Mouse (Mus musculus) E14TG2a.4 (cell line): ENCODE data around the gene Fam25c.

Source experiments
- H3K27me3 ChIP-seq: 2 replicates; pipeline ENCODE4 v1.6.1; 2014; ENCODE audit warnings: low read length, control low read depth; ENCODE audit not compliant: insufficient read depth
- H3K36me3 ChIP-seq: 2 replicates; pipeline ENCODE4 v1.6.1; 2014; ENCODE audit warnings: low read length, control low read depth; ENCODE audit not compliant: insufficient read depth
- H3K4me1 ChIP-seq: replicated peaks from 2 replicates; pipeline ENCODE4 v1.6.1; 2014; ENCODE audit warnings: low read depth, low read length, control low read depth
- H3K4me3 ChIP-seq: replicated peaks from 2 replicates; pipeline ENCODE4 v1.5.1; 2014; ENCODE audit warnings: mild to moderate bottlenecking, low read length
- H3K9me3 ChIP-seq: 2 replicates; pipeline ENCODE4 v1.6.1; 2014; ENCODE audit warnings: low read length, control low read depth
- CTCF ChIP-seq: conservative IDR thresholded peaks from 2 replicates; pipeline ENCODE4 v1.5.1; 2014; ENCODE audit warnings: low read length
- NANOG ChIP-seq: IDR thresholded peaks from 2 replicates; pipeline ENCODE4 v1.6.1; 2014; ENCODE audit warnings: borderline replicate concordance, low read length, mixed read lengths
- POU5F1 ChIP-seq: IDR thresholded peaks from 2 replicates; pipeline ENCODE4 v1.6.1; 2014; ENCODE audit warnings: low read length, borderline replicate concordance

Fam25c gene

DNA sequence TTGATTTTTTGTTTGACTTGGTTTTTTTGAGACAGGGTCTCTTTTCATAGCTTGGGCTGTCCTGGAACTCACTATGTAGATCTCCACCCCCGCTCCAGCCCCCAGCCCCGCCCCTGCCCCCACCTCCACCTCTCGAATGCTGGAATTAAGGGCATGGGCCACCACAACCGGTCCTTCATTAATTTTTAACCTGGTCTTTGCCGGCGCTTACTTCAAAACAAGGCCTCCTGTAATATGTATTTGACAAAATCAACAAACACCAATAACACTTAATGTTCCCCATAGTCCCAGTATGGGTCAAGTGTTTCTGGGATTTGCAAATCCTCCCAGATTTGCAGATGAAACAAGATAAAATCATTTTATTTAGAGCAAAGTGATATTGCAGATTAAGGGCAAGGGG, 5.0 kb upstream of the Fam25c start:
- no peaks in the 10 kb centered on the region for H3K27me3 ChIP-seq
- peaks cover 13% of the 10 kb centered on the region for H3K9me3 ChIP-seq
- H3K4me3 ChIP-seq: peak overlapping the region; percentile 74
- peaks cover 1% of the 10 kb centered on the region; the same call in 1 of the 2 replicates for H3K36me3 ChIP-seq
- H3K4me1 ChIP-seq: peaks cover 72% of the 10 kb centered on the region
- TF ChIP-seq CTCF (no peak), NANOG (no peak), POU5F1 (no peak)

DNA sequence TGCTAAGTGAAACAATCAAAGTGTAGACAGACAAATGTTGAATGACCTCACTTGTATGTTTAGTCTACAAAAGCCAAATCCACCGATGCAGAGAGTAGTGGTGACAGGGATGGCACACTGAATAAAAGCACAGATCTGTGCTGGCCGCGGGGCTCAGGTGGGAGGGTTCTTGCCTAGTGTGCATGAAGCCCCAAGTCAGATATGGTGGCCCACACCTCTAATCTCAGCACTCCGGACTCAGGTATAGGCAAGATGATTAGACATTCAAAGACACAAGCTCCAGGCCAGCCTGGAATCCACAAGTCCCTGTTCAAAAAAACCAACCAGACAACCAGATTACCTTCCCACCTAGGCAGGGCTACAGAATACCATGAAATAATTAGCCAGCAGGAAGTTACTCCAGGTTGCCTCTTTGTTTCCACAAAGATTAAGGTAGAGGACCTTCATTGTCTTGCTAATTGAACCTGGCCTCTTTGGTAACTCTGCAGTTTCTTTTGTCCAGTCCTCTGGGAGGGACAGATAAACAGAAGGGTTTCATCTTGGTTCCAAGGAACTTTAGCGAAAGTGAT, 4.5 kb upstream of the Fam25c start:
- Histone ChIP-seq H3K9me3 (peaks cover 9% of the 10 kb centered on the region), H3K27me3 (no peaks in the 10 kb centered on the region), H3K36me3 (no peaks in the 10 kb centered on the region; the same call in 1 of the 2 replicates), H3K4me3 (peak overlapping the region; percentile 58; the same call in 1 of the 2 replicates), H3K4me1 (peaks cover 77% of the 10 kb centered on the region)
- TF ChIP-seq POU5F1: peak; percentile 61; the same call in 1 of the 2 replicates
- TF ChIP-seq NANOG: peak; percentile 84
- no peak for TF ChIP-seq CTCF

DNA sequence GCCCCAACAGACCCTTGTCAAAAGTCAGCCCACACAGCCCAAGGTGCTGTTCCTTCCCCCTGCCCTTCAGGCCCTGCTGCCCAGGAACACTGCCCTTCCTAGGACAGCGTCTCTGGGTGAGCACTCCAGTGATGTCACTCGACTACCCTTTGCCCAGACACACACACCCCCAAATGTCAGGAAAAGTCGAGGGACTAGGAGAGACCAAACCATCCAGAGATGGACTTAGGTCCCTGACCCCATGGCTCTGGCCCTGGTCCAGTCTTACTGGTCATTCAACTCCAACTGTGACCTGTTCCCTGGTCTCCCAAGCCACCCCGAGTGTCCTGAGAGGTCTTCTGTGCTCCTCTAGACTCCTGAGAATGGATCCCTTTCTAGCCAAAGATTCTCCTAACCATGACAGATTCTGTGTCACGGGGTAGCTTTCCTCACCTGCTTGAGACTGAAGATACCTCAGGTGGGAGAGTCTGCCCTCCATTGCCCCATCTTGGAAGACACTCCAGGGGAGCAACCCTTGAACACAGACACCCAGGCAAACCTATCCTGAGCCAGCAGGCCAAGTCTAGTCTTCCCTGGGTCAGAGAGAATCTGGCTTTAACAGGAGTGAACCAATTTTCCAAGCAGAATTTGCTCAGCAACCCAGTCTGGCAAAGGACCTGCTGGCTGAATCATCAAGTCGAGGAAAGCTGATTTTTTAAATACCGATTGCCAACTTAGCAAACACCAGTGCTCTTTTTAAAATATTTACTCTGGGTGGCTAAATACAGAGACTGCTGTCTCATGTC, 2.6 kb upstream of the Fam25c start:
- no peaks in the 10 kb centered on the region; the same call in 1 of the 2 replicates for H3K36me3 ChIP-seq
- H3K27me3 ChIP-seq: no peaks in the 10 kb centered on the region
- peaks cover 94% of the 10 kb centered on the region for H3K4me1 ChIP-seq
- H3K9me3 ChIP-seq: no peaks in the 10 kb centered on the region
- H3K4me3 ChIP-seq: peak overlapping the region; percentile 58
- TF ChIP-seq POU5F1 (no peak), CTCF (no peak), NANOG (no peak)

DNA sequence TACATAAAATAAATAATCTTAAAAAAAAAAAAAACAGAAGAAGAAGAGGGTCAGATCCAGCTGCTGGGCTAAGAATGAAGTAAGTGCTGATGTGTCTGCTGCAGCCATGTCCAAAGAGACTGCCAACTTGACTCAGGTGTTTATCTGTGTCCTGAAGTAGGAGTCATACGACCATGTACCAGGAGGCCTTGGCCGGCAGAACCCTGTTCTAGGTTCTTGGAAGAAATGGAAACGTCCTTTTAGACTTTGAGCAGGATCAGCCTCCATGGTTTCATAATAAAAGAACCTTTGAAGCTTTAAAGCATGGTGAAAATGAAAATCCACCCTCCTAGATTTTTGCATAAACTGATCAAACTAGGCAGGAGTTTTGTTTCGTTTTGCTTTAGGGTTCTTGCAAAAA, 777 bp downstream of the Fam25c start:
- H3K4me1 ChIP-seq: peaks cover 95% of the 10 kb centered on the region
- TF ChIP-seq CTCF: no peak
- TF ChIP-seq POU5F1: no peak
- TF ChIP-seq NANOG: no peak
- H3K27me3 ChIP-seq: no peaks in the 10 kb centered on the region
- H3K4me3 ChIP-seq: peak overlapping the region; percentile 63; the same call in 1 of the 2 replicates
- H3K9me3 ChIP-seq: no peaks in the 10 kb centered on the region
- peaks cover 4% of the 10 kb centered on the region; the same call in 1 of the 2 replicates for H3K36me3 ChIP-seq

DNA sequence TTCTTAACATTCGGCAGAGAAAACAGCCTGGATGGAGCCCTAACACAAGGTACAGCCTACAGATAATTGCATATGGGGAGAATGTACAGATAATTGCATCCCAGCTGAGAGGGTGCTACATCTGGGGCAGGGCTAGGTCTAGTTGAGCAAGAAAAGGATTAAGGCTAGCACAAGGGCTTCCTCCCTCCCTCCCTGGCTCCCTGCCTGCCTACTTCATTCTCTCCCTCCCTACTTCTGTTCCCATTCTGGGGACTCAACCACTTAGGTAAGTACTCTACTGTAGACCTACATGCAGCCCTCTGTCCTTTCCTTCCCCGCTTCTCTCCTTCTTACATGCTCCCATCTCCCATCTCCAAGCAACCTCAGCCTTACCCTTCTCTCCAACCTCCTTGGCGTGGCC, 1.9 kb downstream of the Fam25c start:
- peak overlapping the region; percentile 3; the same call in 1 of the 2 replicates for H3K4me3 ChIP-seq
- TF ChIP-seq NANOG: no peak
- H3K4me1 ChIP-seq: peaks cover 94% of the 10 kb centered on the region
- H3K36me3 ChIP-seq: peaks cover 4% of the 10 kb centered on the region; the same call in 1 of the 2 replicates
- H3K9me3 ChIP-seq: no peaks in the 10 kb centered on the region
- no peaks in the 10 kb centered on the region for H3K27me3 ChIP-seq

DNA sequence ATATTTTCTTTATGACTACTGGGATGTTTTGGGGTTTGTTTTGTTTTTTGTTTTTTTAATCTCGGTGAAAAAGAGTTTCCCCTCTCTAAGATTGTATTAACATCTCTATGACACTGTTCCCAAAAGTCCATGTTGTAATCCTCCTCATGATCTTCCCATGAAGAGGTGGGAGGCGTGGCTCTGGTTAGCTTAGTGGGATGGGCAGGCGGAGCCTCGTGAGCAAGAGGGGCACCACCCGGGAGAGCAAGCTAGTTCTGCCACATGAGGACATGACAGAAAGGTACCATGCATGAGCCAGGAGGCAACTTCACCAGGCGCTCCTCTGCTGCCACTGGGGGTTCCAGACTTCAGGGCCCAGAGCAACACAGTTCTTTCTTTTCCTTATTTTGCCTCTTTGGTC, 2.7 kb downstream of the Fam25c start:
- Histone ChIP-seq H3K4me1 (peaks cover 94% of the 10 kb centered on the region), H3K36me3 (0 out of 2 replicates have a peak, but pooled peaks cover 8% of the 10 kb centered on the region), H3K4me3 (peak overlapping the region; percentile 3; the same call in 1 of the 2 replicates), H3K27me3 (no peaks in the 10 kb centered on the region), H3K9me3 (no peaks in the 10 kb centered on the region)
- no peak for TF ChIP-seq POU5F1
- no peak for TF ChIP-seq NANOG
- TF ChIP-seq CTCF: no peak

DNA sequence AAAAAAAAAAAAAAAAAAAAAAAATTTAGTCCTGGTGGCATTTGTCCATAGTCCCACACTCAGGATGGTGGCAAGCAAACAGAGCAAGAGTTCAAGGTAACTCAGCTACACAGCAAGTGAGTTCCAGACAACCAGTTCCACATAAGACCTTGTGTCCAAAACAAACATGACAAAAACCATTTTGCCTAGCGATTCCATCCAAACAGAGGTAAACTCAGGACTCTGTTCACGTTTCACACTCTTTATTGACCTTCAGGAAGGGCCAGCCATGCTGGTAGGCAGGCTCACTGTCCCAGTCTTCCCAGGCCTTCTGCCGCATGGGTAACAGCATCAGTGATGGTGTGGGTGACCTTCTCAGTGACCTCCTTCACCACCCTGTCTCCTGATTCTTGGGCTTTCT, 3.6 kb downstream of the Fam25c start:
- peaks cover 93% of the 10 kb centered on the region for H3K4me1 ChIP-seq
- TF ChIP-seq POU5F1 (no peak), NANOG (no peak)
- H3K36me3 ChIP-seq: 0 out of 2 replicates have a peak, but pooled peaks cover 11% of the 10 kb centered on the region
- no peaks in the 10 kb centered on the region for H3K9me3 ChIP-seq
- peak overlapping the region; percentile 7; the same call in 1 of the 2 replicates for H3K4me3 ChIP-seq
- no peaks in the 10 kb centered on the region for H3K27me3 ChIP-seq

DNA sequence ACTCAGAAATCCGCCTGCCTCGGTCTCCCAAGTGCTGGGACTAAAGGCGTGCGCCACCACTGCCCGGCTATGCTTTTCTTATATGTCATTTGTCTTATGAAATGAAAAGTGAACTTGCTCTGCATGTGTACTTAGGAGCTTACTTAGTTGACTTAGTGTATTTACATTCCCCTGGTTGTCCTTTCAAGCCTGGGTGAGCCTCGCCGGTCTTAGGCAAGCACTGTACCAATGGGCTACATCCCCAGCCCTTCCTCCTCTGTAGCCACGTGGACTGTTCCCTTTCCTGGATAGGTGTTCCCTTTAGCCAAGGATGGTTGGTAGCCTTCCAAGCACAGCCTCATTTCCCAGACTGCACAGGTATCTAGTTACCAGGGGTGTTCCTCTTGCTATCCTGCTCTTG, 6.2 kb downstream of the Fam25c start:
- TF ChIP-seq POU5F1 (no peak), NANOG (no peak), CTCF (no peak)
- peak overlapping the region; percentile 26; the same call in 1 of the 2 replicates for H3K4me3 ChIP-seq
- no peaks in the 10 kb centered on the region for H3K9me3 ChIP-seq

DNA sequence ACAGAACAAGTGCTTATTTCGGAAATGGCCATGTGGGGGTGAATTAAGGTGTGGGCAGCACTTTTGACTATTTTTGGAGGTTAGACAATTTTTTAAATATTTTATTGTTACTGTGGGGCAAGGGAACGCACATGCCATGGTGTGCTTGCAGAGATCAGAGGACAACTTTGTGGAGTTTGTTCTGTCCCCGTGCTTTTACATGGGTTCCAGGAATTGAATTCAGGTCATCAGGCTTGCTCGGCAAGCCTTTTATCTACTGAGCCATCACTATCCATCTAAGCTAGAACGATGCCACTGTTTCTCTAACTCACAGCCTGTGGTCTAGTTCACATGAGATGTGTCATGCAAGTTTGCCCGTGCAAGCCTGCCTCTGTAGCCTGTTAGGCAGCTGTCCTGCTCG, 6.9 kb downstream of the Fam25c start:
- no peaks in the 10 kb centered on the region for H3K27me3 ChIP-seq
- H3K9me3 ChIP-seq: no peaks in the 10 kb centered on the region
- no peak overlapping the region for H3K4me3 ChIP-seq
- TF ChIP-seq CTCF (no peak), POU5F1 (no peak), NANOG (no peak)
- peaks cover 69% of the 10 kb centered on the region for H3K4me1 ChIP-seq
- peaks cover 32% of the 10 kb centered on the region for H3K36me3 ChIP-seq

More for the DNA sequence above, 6.2 kb downstream of the Fam25c start:
- H3K36me3 ChIP-seq: peaks cover 27% of the 10 kb centered on the region
- no peaks in the 10 kb centered on the region for H3K27me3 ChIP-seq
- peaks cover 76% of the 10 kb centered on the region for H3K4me1 ChIP-seq
